Mouse (Mus musculus): ENCODE results near the gene Plxnd1. TPM values are rescaled to one million over a fixed set of nuclear protein-coding genes. Genes with fewer than 3 reads are reported as not detected.

Plxnd1 gene
- total RNA-seq, 2 experiments from 2014 or later: 88.0 to 151 TPM

DNA sequence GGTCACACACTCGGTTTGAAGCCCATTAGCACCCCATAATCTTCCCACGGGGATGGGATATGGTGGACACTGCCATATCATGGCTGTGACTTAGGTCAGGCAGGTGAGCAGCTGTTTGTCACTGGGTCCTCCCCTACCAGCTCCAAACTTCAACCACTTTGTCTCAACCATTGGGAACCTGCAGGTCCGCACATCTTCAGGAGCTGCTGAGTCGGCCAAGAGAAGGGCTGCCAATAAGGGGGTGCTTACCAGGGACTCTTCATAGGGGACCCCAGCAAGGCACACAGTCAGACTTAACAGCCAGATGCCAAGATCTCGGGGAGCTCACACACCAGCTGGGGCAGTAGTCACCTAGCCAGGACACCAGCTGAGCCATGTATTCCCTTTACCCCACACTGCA, 6.0 kb upstream of the Plxnd1 start:
- no peak for ATAC-seq (ENCODE audit: poor library complexity, severe bottlenecking)

DNA sequence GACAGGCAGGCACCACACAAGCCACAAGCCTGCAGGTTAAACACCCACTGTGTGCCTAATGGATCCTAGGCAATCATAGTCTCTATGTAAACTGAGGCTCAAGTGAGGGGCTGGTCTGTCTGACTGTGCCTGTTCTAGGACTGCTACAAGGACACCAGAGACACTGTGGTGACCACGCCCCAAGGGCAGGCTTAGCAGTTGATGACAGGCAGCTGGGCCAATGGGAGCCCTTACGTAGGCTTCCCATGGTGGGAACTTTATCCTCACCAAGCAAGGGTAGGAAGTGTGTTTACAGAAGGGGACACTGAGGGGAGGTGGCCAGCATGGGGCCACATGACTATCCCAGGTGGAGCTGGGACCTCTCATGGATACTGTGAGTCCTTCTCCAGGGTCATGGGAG, 4.4 kb upstream of the Plxnd1 start:
- no peak for ATAC-seq (ENCODE audit: poor library complexity, severe bottlenecking)

DNA sequence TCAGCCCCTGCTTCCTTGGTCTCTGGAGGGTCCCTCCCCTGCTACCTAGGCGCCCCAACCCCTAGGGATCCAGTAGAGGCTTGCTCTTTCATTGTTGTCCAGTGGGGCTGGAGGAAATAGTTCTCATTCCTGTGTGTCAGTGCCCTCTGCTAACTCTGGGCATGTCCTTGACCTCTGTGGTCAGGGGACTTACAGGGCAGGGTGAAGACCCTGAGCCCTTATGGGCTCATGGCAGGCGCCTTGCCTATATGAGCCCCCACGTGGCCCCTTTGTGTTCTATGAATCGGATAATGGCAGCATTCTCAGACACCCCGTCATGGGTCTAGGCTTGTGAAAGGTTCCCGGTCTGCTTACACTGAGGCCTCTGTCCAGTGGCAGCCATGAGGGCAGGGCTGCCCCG, 4.0 kb upstream of the Plxnd1 start:
- no peak for ATAC-seq (ENCODE audit: poor library complexity, severe bottlenecking)

DNA sequence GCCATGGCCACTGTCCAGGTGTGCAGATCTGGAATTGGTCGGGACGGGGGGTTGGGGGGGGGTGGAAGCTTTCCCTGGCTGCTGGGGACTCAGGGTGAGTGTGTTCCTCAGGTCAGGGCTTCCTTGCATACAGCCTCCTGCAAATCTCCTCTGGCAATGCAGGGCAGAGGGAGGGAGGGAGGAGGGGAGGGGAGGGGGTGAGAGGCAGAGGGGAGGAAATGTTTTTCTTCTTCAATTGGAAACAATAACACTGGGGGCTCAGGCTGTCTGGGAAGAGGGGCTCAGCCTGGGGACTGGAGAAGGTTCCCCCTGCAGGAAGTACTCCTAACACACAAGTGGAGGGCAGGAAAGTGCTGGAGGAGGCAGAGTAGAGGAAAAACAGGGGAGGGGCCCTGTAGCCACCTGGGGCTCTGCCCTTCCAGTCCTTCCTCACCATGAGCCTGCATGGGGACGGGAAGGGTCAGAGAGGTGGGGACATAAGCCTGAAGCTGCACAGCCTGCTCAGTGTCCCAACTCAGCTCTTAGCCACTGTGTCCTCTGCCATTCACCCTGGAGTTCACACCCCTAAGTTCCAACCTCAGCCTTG, 3.0 kb upstream of the Plxnd1 start:
- no peak for ATAC-seq (ENCODE audit: poor library complexity, severe bottlenecking)

DNA sequence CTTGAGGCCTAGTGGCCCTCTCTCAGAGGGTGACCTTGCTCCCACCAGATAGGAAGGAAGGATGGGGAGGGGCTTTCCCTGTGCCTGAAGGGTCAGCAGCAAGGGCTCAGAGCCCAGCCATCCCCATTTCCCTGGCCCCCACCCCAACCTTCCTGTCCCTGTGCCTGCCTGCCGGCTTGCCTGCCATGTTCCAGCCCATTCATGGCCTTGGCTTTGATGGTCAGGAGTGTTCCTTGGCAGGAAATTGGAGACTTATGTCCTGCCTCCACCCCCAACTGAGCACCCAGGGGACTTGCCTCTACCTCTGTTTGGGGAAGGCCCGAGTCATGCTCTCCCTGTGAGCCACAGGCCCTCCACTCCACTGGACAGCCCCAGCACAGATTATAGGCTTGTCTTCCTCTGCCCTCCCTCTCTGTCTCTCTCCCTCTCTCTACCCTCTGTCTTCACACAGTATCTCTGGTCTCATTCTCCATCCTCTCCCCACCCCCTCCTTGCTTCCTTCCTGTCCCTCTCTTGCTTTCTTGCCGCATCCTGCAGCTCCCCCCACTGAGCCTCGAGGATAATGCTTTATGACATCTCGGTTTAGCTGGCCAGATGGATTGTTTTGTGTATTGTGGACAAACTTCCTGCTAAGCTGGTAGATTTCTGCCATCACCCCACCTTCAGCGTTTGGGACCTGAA, 1.5 kb upstream of the Plxnd1 start:
- ATAC-seq (ENCODE audit: poor library complexity, severe bottlenecking): no peak

DNA sequence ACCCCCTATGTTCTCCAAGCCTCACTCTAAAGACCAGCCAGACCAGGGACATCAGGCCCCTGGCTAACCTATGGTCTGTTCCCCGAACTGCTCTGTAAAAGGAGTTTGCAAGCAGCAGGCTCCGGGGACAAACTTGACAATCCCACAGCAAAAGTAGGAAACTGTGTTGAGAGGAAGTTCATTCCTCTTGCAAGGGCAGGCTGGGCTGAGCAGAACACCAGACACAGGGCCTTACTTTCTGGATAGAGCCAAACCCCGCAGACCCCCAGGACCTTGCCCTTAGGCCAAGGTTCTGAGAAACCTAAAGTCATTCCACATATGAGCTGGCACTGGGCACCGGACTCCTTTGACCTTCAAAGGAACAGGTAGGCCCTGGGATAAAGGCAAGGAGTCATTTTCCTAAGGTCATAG, 731 bp upstream of the Plxnd1 start:
- no peak for ATAC-seq (ENCODE audit: poor library complexity, severe bottlenecking)

DNA sequence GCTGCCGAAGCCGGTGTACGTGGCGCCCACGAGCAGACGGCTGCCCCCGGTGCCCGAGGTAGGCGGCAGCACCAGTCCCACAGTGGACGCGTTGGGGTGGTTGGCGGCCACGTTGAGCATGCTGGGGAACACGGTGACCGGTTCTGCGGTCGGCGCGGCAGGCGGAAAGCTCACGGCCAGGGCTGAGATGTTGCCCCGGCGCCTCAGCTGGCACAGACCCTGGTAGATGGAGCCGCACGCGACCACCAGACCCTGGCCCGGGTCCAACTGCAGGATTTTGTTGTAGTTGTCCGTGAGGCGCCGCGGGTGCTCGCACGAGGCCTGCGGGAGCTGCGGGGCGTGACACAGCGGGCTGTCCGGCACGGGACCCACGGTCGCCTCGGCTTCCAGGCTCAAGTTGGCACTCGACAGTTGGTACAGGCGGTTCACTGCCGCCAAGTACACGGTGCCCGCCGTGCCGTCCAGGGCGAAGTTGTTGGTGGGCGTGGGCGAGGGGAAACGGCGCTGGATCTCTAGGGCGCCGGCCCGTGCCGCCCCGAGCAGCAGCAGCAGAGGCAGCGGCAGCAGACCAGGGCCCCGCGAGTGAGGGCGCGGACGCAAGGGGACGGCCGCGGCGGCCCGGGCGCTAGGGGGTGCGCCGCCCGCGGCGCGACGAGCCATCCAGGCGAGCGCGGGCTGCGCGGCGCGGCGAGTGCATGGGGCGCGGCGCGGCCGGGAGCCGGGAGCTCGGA, 494 bp downstream of the Plxnd1 start:
- peak; percentile 14 for ATAC-seq (ENCODE audit: poor library complexity, severe bottlenecking)

DNA sequence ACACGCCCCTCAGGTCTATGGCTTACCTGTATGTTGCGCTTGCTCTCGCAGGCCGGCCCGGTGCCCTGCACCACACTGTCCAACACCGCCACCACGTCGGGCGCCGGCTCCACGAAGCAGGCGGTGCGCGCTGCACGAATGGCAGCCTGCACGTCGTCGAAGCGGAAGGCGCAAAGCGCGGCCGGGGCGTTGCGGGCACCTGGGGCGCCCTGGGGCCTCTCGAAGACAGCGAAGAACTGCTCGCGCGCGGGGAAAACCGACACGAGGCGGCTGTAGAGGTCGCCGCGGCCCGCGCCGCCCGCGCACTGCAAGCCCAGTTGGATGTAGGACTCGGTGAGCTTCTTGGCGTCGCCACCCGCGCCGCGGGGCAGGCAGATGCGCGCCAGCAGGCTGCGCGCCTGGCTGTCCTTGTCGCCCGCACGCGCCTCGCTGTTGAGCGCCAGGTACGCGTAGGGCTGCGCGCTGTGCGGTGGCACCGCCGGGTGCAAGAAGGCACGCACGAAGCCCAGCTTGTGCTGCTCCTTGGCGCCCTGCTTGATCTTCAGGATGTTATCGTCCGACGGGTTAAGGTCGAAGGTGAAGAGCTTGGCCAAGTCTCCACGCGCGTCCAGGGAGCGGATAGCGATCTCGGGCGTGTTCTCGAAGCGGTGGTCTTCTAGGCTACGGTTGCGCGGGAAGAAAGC, 1.2 kb downstream of the Plxnd1 start:
- no peak for ATAC-seq (ENCODE audit: poor library complexity, severe bottlenecking)

DNA sequence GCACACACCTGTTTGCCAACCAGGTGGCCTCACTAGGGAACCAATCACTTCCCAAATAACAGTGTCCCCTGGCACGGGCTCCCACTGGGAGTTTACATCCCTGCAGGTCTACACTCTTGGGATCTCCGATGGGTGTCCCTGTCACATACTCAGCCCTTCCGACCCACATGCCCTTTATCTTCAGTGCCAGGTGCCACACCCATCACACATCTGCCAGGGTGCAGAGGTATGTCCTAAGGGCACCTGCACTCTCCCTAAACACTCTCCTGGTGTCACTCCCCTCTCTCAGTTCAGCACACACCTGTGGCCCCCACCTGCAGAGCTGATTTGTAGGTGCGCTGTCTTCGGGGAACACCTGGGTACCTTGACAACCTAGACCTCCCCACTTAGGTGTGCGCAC, 1.8 kb downstream of the Plxnd1 start:
- ATAC-seq (ENCODE audit: poor library complexity, severe bottlenecking): no peak

DNA sequence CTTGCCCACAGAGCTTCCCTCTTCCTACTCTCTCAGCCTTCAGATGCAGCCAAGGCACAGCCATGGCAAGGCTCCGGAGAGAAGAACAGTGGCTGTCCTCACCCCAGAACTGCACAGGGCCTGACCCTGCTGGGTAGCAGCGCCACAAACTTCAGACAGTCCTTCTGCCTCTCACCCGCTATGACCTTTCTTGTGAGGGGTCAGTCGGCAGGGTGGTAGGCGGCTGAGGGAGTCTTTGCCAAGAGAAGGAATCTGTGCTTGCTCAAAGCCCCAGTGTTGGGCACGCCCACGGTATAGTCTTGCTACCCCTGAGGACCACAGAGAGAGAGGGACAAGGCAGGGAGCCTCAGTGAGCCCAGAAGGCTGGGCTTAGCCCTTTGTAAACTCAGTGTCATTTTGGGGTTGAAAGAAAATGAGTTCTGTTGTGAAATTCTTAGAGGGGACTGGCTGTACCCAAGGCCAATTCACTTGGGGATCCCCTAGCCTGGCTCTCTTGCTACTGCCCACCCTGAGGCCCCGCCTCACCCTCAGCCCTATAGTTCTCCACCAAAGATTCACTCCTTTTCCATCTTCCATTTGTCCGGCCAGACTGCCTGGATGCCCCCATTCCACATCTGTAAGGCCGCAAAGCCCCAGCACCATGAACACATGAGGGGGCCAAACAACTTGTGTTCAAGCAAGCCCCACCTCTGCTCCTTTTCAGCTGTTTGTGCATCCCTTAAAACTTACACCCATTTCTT, 2.8 kb downstream of the Plxnd1 start:
- ATAC-seq (ENCODE audit: poor library complexity, severe bottlenecking): no peak

DNA sequence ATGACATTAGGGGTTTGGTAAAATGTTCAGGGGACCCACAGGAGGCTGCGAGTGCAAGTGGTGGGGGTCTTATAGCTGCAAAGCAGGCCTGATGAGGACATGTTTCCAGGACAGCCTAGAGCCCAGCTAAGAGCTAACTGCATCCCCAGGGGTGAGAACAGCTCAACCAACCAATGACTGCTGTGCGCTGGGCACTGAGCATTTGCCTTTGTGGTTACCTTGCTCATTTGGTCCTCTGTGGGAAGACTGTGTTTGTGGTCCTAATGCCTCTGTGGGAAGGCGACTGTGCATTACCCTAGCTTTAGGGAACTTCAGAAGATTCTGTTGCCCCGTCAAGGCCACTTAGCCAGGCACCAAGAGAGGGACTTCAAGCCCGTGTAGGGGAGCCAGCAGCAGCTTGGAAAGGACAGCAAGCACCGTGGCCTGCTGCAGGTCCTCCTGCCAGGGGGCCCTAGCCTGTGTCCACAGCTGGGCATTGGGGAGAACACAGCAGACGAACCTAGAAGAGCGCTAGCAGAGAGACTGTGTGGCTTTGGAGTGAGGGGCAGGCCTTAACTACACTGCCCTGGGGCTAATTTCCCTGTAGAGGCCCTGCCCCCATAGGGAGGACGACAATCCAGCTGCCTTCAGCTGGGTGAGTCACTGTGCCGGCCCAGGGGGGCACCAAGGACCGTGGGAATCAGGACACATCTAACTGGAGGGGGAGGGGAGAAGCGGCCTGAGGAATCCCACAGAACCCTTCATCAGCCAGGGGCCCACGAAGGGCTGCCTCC, 3.5 kb downstream of the Plxnd1 start:
- ATAC-seq (ENCODE audit: poor library complexity, severe bottlenecking): no peak

DNA sequence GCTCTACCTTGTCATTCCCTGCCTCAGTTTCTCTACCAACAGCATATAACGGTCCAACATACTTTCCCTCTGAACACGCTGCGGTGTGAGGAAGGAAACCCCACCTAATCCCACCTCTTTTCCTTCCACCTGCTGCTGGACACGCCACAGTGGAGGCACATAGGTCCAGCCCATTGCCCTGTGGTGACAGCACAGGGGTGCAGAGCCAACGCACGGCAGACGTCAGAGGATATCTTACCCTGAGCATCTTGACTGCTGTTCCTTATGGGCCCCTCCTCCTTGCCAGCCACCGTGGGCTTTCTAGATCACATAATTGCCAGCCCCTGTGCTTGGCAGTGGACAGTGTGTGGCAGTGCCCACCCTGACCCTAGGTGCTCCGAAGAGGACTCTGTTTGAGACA, 4.3 kb downstream of the Plxnd1 start:
- no peak for ATAC-seq (ENCODE audit: poor library complexity, severe bottlenecking)

DNA sequence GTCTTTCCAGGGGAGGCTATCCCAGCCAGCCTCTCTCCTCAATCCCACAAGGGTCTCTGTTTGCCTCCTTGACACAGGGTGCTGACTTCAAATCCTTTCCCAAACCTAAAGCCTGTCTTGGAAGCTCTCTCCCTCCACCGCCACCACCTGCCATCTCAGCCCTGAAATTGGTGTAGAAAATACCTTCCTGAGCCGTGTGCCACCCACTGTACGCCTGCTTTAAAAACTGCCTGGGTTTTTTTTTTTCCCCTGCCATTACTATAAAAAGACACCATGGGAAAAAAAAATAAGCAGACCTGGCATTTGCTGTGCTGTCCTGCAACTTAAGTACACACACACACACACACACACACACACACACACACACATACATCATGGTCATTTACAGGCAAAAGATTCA, 4.7 kb downstream of the Plxnd1 start:
- no peak for ATAC-seq (ENCODE audit: poor library complexity, severe bottlenecking)

DNA sequence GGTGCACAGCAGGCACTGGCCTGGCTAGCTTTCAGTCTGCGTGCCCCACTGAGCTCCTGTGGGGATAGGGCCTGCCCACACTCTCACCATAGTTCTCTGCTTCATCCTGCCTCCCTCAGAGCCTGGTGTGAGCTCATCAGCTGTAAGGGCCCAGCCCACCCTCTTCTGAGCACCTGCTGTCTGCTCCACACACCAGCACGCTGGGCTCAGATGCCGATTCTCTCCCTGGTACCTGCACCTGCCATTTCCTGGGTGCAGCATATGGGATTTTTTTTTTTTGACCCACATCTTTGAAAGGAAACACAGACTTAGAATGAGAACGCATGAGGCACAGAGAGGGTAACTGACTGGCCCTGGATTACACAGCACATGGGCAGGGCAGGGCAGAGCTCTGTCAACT, 5.2 kb downstream of the Plxnd1 start:
- ATAC-seq (ENCODE audit: poor library complexity, severe bottlenecking): no peak

DNA sequence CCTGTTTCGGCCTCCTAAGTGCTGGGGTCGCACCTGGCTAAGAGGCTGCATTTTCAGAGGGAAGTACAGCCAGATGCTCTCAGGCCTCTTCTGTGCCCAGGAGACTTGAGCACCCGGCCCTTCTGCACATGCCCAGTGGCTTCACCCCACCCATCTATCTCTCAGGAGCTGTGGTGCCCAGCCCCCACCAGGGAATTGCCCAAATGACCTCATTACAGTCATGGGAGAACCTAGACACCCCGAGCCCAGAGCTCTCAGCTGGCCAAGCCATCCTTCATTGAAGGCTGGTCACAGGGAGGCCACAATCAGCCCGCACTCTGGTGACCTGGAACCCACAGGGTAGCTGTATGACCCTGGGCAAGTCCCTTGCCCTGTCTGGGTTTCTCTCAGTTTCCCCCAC, 5.8 kb downstream of the Plxnd1 start:
- no peak for ATAC-seq (ENCODE audit: poor library complexity, severe bottlenecking)

DNA sequence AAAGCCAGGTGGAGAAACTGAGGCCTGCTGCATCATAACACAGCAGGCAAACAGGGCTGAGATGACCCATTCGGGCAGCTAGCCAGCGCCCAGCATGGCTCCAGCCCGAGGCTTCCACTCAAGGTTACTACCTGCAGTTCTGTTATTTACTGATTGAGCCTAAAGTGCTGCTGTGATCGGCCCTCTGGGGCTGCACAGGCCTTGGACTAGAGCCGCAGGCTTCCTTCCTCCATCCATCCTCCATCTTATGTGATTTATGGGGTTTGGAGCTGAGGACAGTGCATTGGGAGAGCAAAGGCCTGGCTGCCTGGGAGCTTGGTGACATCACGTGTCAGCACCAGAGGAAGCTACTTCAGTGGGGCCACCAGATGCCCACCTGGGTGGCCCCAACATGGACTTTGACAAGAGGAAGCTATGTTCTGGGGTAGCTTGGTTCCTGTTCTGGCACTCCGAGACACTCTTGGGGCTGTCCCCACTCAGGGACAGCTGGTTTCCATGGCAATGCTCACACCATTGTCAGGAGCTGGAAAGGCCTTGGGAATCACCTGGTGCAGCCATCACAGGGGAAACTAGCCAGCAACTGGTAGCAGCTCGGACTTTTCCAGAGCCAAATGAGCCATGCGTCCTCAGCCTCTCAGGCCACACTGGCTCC, 7.6 kb downstream of the Plxnd1 start:
- 0 out of 2 replicates have a peak, but pooled peaks have one; percentile 19 for ATAC-seq (ENCODE audit: poor library complexity, severe bottlenecking)

DNA sequence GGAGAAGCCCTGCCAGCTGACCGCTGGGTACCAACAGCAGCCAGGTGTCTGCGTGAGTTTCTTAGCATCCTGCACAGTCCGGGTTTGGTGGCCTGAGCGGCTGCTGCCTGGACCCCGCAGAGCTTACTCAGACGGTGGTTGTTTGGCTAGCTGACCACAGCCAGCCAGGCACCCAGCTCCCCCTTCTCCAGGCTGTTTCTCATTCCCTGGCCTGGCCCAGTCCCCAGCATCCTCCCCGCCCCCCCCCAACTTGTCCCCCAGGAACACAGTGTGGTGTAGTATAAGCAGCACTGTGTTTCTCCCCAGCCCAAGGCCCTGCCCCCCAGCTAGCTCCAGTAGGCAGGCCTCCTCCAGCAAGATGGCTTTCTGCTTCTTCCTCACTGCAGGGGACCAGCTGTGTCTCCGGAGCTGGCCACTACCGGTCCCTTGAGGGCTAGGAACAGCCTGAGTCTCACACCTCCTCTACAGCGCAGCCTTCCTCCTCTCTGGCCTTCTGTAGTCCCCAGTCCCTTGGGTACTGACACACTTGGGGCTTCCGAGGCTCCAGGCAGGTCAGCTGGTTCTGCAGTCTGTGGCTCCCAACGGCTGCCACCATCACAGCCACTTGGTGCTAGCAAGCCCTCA, 8.2 kb downstream of the Plxnd1 start:
- no peak for ATAC-seq (ENCODE audit: poor library complexity, severe bottlenecking)

DNA sequence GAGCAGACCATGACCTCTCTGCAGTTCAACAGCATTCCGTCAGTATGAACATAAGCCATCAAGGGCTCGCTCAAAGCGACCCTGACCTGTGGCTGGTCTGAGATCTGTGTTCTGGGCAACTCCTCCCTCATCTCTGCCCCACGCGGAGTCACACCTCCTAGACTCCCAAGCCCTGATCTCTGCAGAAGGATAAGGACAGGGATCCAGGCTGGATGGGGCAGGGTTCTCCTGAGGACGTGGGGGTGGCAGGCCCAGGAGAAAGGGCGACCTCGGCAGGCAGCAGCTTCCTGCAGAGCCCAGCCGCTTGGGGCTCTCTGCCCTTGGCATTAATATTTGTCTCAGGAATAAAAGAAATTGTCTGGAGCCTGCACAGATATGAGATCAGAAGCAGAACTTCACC, 9.2 kb downstream of the Plxnd1 start:
- no peak for ATAC-seq (ENCODE audit: poor library complexity, severe bottlenecking)

DNA sequence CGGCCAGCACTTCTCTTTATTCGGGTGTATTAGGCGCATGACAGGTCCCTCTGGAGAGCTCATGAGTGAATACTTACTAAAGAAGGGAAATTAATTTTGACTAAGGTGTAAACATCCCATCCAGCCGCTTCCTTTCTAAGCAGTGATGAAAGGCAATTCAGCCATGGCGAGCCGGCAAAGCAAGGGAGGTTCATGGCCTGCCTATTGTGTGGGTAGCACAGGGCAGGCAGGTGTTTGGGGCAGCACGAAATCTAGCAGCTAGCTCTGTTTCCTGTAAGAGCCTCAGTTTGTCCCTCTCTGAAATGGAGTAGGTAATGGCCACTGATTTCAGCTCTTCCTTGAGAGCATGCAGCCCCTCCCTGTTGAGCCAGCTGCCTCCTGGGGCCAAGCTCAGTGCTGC, 10.2 kb downstream of the Plxnd1 start:
- no peak for ATAC-seq (ENCODE audit: poor library complexity, severe bottlenecking)
